Mouse (Mus musculus) gastrocnemius, postnatal 36 days (tissue): ENCODE measurements around the gene Aspscr1. TPM values are rescaled to one million over a fixed set of nuclear protein-coding genes. Genes with fewer than 3 reads are reported as not detected.
"Not testable (repeated sequence)": the region's sequence is repeated elsewhere in the genome, so short reads cannot be mapped to it uniquely, and the experiment has no call there.

Experiments used
- DNase-seq, 2 experiments: peaks; one replicate each; pipeline ENCODE4 v3.0.0; 2022
- intact Hi-C: fragments of 180-260 bp; cut with DNase I; formaldehyde crosslinking; loops from one replicate; pipeline ENCODE4 v1.15.1; 2025
- total RNA-seq, 2 experiments: library from RNA; stranded (reverse); gene quantifications; 2 replicates each; pipeline ENCODE4 v1.2.3; 2021

The Aspscr1 gene
- total RNA-seq, 2 experiments from 2014 or later: 24.4 to 34.0 TPM

GRCm38 (mm10) chr11:120675875-120676274, 3.1 kb downstream of the Aspscr1 start:
- DNase-seq, intact Hi-C loops: not testable (repeated sequence)

DNA sequence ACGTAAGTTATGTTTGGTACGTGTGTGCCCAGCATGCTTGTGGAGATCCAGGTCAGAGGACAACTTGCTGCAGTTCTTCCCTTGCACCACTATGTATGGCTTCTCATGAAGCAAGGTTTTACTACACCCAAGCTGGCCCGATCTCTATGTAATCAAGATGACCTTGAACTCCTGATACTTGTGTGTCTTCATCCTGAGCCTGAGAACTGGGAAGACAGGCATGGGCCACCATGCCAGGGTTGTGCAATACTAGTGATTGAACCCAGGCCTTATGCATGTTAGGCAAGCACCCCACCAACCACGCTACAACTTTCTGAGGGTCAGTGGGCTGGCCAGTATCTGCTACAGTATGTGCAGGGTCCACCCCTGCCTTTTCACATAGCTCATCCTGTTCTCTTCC, 4.2 kb downstream of the Aspscr1 start:
- DNase-seq: no peak
- intact Hi-C loops: no loop called here

DNA sequence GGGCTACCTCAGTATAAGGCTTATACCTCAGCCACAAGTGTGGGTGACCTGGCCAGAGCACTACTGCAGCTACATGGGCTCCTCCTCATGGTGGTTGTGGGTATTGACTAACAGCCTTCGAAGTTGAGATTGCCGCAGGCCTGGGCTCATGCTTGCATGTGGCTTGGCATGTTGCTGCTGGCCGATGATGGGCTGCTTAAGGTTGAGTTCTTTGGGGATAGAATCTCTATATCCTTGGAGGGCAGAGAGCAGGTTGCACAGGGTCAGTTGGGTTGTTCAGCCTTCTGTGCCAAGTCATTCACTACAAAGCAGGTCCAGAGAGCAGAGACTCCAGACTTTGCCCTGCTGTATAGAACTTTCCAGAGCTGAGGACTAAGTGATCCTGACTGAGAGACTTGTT, 7.1 kb downstream of the Aspscr1 start:
- DNase-seq: no peak
- intact Hi-C loops: no loop called here

DNA sequence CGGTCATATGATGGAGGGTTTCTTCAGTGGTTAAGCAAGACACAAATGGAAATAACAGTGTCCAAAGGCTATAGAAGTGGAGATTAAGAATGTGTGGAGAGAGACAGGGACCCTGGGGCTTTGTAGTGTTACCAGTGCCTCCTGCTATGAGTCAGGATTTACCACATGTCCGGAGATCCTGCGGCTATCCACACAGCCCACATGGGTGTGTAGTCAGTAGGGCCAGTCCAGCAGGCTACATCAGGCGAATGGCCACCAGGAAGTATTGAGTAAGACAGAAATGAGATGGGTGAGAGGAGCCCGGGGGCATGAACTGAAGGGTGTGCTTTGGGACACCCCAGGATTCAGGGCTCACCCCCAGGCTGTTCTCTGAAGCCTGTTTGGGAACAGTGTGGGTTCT, 9.9 kb downstream of the Aspscr1 start:
- DNase-seq: no peak
- intact Hi-C loops: no loop called here

GRCm38 (mm10) chr11:120683536-120683935, 10.8 kb downstream of the Aspscr1 start:
- intact Hi-C loops: no loop called here
- no peak for DNase-seq

DNA sequence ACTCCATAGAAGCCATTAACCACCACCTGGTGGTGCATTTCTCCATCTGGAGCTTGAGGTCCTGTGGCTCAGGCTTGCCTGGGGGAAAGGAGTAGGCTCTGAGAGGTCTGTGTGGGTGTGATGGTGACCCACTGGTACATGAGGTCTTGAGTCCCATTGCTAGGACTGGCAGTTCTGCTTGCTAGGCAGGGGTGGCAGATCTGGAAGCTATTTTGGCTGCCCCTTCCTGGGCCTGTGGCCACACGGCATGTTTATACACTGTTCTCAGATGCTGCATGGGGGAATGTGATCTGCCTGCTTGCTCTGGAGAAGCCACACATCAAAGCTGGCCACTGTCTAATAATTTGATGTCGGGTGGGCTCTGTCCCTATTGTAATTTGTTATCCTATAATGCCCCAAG, 11.3 kb downstream of the Aspscr1 start:
- DNase-seq: no peak
- intact Hi-C loops: no loop called here

DNA sequence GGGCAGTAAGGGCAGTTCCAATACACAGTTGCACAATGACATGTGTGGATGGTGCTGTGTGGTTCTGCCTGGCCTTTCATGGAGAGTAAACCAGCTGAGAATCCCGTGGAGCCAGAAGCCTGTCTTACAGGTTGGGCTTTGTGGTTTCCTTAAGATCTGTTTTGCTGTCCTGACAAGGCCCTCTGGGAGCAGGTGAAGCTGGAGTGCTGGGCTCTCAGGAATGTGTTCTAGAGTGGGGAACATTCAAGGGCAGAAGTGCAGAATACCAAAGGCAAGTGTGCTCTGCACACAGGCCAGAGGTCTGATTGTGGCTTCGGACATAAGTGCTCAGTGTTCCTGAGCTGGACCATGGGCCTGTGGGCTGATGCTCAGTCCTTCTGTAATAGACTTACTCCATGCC, 11.9 kb downstream of the Aspscr1 start:
- DNase-seq: no peak
- intact Hi-C loops: no loop called here

GRCm38 (mm10) chr11:120686650-120687272, 14.0 kb downstream of the Aspscr1 start:
- intact Hi-C loops: no loop called here
- no peak for DNase-seq

- intact Hi-C loops: no loop called here
- DNase-seq: no peak
These were observed 16.6 kb downstream of the Aspscr1 start for GRCm38 (mm10) chr11:120689365-120689764.

- no peak for DNase-seq
These were observed 19.8 kb downstream of the Aspscr1 start for GRCm38 (mm10) chr11:120692471-120693011.

GRCm38 (mm10) chr11:120693461-120693860, 20.7 kb downstream of the Aspscr1 start:
- no peak for DNase-seq

More at GRCm38 (mm10) chr11:120692471-120693011, 19.8 kb downstream of the Aspscr1 start:
- intact Hi-C loops: loop anchor here (5.0 kb wide), 1 partner anchor 180 kb away; no protein-coding TSS in a partner anchor

DNA sequence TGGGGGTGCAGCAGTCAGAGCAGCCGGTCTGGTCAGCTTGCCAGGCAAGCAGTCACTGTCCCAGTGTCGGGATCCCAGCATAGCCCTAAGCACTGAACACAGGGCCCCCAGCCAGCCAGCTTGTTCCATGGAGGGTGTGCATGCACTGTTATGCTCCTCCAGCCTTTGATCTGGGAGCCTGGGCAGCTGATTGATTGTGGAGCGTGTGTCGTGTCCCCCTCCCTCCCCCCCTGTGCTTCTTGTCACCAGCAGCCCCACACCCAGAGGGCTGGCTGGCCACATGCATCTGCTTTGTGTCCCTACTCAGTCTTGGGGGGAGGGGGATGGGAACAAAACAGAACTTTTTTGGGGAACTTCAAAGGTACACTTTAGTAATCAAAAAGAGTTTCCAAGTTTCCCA, 22.4 kb downstream of the Aspscr1 start:
- DNase-seq: no peak
- intact Hi-C loops: no loop called here

More at GRCm38 (mm10) chr11:120693461-120693860, 20.7 kb downstream of the Aspscr1 start:
- intact Hi-C loops: loop anchor here (5.0 kb wide), 1 partner anchor 181 kb away; no protein-coding TSS in a partner anchor

- intact Hi-C loops: no loop called here
- no peak for DNase-seq
These were observed 22.9 kb downstream of the Aspscr1 start for GRCm38 (mm10) chr11:120695641-120696040.

- no peak for DNase-seq
- intact Hi-C loops: no loop called here
These were observed 23.8 kb downstream of the Aspscr1 start for GRCm38 (mm10) chr11:120696568-120696967.

DNA sequence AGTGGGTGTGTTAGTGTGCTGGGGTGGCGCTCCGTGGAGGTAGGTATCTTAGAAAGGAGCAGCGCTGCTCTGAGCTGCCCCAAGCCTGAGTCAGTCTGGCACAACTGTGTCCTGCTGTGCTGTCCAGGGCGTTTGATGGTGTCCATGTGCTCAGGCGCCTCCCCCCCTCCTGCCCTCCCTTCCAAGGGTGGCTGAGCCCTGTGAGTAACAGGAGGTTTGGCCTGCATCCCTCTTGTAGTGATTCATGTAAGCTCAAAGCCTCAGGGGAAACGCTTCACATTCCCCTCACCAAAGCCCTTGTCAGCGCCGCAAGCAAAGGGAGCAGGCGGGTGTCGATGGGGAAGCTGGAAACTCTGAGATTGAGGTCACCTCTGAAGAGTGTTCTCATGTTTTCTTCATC, 25.0 kb downstream of the Aspscr1 start:
- DNase-seq: peak; percentile 47 to 64
- intact Hi-C loops: no loop called here

DNA sequence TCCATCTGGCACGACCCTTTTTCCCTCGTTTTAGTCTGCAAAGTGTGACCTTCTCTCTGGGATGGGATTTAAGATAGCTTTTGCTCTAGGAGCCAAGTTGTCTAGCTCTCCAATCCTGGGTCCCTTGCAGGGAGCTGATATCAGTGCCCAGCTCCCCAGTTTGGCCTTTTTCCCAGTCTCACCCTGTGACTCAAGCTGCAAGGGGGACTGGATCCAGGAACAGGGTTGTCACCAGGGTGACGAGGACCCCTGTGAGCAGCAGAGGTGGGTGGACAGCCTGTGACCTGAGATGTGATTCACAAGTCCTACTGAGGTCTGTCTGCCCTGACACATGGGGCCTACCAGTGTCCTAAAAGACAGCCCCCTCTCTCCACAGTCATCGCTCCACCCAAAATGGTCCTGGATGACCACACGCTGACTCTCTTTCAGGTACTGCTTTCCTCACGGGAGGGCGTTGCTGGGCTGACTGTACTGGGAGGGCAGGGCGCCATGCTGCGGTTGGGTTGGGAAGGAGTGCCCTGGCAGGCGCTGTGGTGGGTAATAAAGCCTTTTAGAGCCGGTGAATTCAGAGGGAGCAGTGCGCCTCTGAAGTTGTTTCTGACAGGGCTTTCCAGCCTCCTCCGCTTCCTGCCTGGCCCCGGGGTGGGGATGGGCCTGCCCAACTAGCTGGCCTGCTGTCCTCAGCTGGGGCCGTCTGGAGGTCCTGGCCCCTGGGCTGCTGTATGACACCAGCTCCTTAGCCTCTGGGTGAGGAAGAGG, 31.1 kb downstream of the Aspscr1 start:
- intact Hi-C loops: no loop called here
- DNase-seq: no peak

DNA sequence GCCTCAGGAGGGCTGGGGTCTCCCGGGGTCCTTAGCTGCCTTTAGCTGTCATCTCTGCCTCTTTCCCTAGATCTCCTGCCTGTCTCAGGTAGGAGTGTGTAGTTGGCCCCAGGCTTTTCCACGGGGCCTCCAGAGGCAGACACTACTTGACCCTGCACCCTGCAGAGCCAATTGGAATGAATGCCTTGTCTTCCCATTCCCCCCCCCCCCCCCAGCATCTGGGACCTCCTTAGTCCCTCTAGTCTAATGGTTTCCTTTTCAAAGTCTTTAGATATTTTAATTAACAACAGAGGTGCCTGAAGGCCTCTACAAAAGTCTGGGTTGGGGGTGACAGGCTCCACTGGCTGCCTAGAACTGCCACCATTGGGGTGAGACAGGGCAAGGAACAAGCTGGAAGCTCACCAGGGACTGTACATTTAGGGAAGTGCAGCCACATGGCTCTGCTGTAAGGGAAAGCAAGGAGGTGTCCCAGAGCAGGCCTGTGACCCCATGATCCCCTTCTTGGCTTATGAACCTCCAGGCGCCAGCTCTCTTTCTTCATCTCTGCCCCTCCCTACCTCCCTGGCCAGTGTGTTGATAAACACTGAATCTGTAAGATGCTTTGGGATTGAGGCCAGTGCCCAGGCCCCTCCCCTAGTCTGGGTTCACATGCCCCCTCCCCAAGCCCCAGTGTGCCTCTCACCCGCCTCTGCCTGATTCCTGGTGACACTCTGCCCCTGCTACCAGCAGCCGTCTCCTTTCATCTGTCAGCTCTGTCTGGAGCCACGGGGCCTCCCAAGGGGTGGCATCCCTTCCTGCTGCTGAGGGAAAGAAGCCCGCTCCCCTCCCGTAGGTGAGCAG, 31.9 kb downstream of the Aspscr1 start:
- intact Hi-C loops: no loop called here
- DNase-seq: no peak

GRCm38 (mm10) chr11:120706120-120706519, 33.3 kb downstream of the Aspscr1 start:
- intact Hi-C loops: no loop called here
- no peak for DNase-seq

DNA sequence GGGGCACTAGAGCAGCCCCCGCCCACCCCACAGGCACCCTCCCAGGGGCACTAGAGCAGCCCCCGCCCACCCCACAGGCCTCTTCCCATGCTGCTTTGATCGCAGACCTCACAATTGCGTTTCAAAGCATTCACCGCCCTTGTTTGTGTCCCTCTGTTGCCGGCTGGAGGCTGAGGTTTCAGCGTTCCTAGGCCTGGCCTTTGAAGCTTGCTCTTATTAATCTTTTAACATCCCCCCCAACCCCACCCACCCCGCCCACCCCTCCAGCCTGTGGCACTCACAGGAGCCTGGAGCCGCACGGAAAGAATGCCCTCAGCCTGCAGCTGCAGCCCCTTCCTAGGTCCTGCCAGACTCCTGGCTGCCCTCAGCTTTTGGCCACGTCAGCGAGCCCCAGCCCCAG, 34.5 kb downstream of the Aspscr1 start:
- intact Hi-C loops: no loop called here
- no peak for DNase-seq

DNA sequence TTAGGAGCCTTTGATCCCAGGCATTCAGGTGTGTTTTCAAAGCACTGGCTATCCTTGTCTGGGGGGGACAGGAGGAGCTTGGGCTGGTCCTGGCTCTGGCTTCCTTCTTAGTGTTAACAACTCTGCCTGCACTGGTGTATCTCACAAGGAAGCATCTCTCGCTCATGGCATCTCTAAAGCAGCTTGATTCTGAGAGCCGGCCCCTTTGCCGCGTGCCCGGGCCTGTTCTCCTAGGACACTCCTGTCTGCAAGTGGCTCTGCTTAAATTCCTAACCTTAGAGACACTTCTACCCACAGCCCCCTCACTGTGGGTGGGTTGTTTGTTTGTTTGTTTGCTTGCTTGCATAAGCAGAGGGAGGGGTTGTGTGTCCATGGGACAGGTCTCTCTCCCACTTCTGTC, 35.2 kb downstream of the Aspscr1 start:
- intact Hi-C loops: no loop called here
- no peak for DNase-seq

DNA sequence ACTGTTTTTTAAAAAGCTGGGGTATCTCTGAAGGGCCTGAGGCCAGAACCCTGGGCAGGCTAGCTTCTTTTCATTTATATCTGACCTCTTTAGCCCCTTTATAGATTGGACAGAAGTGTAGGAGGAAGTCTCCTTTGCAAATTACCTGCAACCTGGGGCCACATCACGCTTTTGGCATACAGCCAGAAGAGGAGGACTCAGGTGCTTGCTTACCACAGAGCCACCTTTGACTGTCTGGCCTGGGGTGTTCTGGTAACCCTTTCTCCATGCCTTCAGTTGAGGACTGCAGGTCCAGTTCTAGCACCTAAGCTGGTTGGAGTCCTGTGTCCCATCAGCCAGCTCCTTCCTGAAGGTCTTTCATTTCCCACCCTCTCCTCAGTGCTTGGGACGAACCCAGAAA, 36.8 kb downstream of the Aspscr1 start:
- intact Hi-C loops: no loop called here
- no peak for DNase-seq
